Mouse (Mus musculus) midbrain, embryonic 16.5 days (tissue): ENCODE results near the gene Psd4. TPM values are rescaled to one million over a fixed set of nuclear protein-coding genes. Genes with fewer than 3 reads are reported as not detected.

Experiments
- ATAC-seq: fragments of 200-750 bp; cut with Nextera tagmentation; 2 replicates; pipeline ENCODE4 v1.8.0; 2017; ENCODE audit warnings: moderate TSS enrichment
- H3K27ac ChIP-seq: fragments of 300-500 bp; sonication (generic); 2 replicates; pipeline ENCODE4 v1.5.1; 2014; ENCODE audit warnings: mild to moderate bottlenecking, low read length, mixed read lengths
- H3K27me3 ChIP-seq: fragments of 300-500 bp; sonication (generic); 2 replicates; pipeline ENCODE4 v1.6.1; 2014; ENCODE audit warnings: low read depth, low read length, mixed read lengths; ENCODE audit not compliant: control insufficient read depth, insufficient read depth
- H3K36me3 ChIP-seq: fragments of 300-500 bp; sonication (generic); 2 replicates; pipeline ENCODE4 v1.6.1; 2014; ENCODE audit warnings: mild to moderate bottlenecking, low read length, moderate library complexity, mixed read lengths; ENCODE audit not compliant: control insufficient read depth, insufficient read depth
- H3K4me1 ChIP-seq: fragments of 300-500 bp; sonication (generic); 2 replicates; pipeline ENCODE4 v1.6.1; 2014; ENCODE audit warnings: mild to moderate bottlenecking, low read length, mixed read lengths; ENCODE audit not compliant: control insufficient read depth, insufficient read depth
- H3K4me2 ChIP-seq: fragments of 300-500 bp; sonication (generic); 2 replicates; pipeline ENCODE4 v1.6.1; 2014; ENCODE audit warnings: mild to moderate bottlenecking, low read length, mixed read lengths
- H3K4me3 ChIP-seq: fragments of 300-500 bp; sonication (generic); 2 replicates; pipeline ENCODE4 v1.5.1; 2014; ENCODE audit warnings: low read depth, mild to moderate bottlenecking, low read length, moderate library complexity, mixed read lengths
- H3K9ac ChIP-seq: fragments of 300-500 bp; sonication (generic); 2 replicates; pipeline ENCODE4 v1.6.1; 2014; ENCODE audit warnings: low read depth, low read length, mixed read lengths
- H3K9me3 ChIP-seq: fragments of 300-500 bp; sonication (generic); replicated peaks from 2 replicates; pipeline ENCODE4 v1.6.1; 2014; ENCODE audit warnings: mild to moderate bottlenecking, low read length, mixed read lengths; ENCODE audit not compliant: control insufficient read depth, poor library complexity, severe bottlenecking
- WGBS: fragments of 180-500 bp; shearing (Covaris S2); extraction: QIAGEN DNeasy Blood & Tissue Kit; methylation state at CpG from one replicate; pipeline ENCODE4 v1.1.7; 2014; 5-methylcytosine and 5-hydroxymethylcytosine counted together
- polyA plus RNA-seq: library from polyadenylated mRNA; unstranded; fragments of >200 nt; fragmentation: Nextera tagmentation; extraction: Ambion mirVana; gene quantifications from 2 replicates; pipeline ENCODE4 v1.2.1, GENCODE M21; 2015

Psd4 gene
- polyA plus RNA-seq, 1 experiment from 2014 or later, result 0.36 TPM

DNA sequence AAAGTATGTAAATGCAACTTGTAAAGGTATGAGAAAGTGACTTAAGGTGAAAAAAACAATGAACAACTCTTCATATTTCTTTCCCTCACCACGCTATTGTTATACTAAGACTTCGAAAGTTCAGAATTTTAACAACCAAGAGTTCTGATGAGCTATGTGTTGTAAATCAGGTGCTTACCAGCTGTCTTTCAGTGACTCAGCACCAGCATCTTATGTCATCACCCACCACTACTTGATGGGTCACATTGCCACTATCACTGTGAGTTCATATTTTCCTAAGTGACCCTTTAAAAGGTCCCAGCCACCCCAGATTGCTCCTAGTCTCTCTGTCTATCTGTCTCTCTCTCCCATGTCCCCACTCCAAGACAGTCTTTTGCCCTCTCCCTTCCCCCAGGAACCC, 14.3 kb upstream of the Psd4 start:
- Histone ChIP-seq H3K4me3 (no peak overlapping the region), H3K27ac (no peak overlapping the region), H3K27me3 (no peaks in the 10 kb centered on the region), H3K9ac (no peak overlapping the region), H3K36me3 (no peaks in the 10 kb centered on the region), H3K4me1 (no peaks in the 10 kb centered on the region), H3K4me2 (no peak overlapping the region), H3K9me3 (no peaks in the 10 kb centered on the region)
- 91% methylated on average over 2 of the region's 2 CpGs for WGBS
- no peak for ATAC-seq

DNA sequence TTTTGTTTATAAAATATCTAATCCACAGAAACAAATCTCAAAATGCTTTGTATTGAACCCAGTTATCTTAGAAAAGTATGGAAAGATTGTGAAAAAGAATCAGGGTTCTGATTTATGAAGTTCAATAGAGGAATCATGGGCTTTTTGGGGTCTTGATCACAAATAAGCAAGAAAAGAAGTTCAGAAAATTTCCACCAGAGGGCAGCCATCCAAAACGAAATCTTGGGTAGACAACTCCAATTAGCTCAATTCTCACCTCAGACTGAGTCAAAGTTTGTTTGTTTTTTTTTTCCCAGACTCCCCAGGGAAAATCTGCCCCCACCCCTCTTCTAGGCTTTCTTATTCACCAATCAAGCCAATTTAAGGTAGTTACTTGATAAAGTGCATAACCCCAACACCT, 9.7 kb upstream of the Psd4 start:
- Histone ChIP-seq H3K9me3 (no peaks in the 10 kb centered on the region), H3K9ac (no peak overlapping the region), H3K27ac (no peak overlapping the region), H3K27me3 (no peaks in the 10 kb centered on the region), H3K4me2 (no peak overlapping the region), H3K4me1 (no peaks in the 10 kb centered on the region), H3K4me3 (no peak overlapping the region), H3K36me3 (no peaks in the 10 kb centered on the region)
- 12% methylated on average over 1 of the region's 1 CpGs for WGBS
- ATAC-seq, result no peak

DNA sequence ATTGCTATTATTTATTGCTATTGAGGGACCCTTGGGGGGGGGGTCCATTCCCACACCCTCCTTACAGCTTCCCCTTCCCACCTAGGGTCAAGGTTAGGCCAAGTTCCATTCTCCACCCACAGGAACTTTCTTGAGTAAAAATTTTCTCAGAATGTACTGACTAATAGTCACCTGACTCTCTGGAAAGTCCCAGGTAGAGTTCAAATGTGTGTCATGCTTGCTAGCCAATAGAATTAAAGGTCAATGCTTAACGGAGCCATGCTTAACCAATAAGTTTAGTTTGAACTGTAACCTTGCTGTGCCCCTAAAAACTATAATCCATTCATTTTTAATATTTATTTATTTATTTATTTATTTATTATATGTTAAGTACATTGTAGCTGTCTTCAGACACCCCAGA, 8.0 kb upstream of the Psd4 start:
- no peak overlapping the region for H3K4me3 ChIP-seq
- no peaks in the 10 kb centered on the region for H3K27me3 ChIP-seq
- WGBS, result 100% methylated on average over 1 of the region's 1 CpGs
- no peak overlapping the region for H3K9ac ChIP-seq
- no peak overlapping the region for H3K27ac ChIP-seq
- no peak for ATAC-seq
- H3K36me3 ChIP-seq, result no peaks in the 10 kb centered on the region
- H3K4me2 ChIP-seq, result no peak overlapping the region
- no peaks in the 10 kb centered on the region for H3K4me1 ChIP-seq
- H3K9me3 ChIP-seq, result no peaks in the 10 kb centered on the region

DNA sequence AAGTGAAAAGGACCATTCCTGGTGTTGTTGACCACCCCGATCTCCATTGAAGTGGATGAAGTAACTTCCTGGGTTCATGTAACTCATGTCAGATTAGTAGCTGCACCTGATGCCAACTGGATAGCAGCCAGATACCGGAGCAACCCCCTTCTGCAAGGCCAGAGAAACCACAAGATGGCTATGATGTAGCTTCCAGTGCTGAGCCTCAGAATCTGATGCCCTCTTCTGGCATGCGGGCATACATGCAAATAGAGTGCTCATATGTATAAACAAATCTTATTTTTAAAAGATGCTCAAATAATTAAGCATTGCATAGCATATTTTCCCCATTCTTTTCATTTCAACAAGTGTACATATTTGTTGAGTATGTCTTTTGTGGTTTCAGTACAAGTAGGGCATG, 3.6 kb upstream of the Psd4 start:
- H3K4me3 ChIP-seq, result no peak overlapping the region
- H3K27ac ChIP-seq, result no peak overlapping the region
- H3K27me3 ChIP-seq, result no peaks in the 10 kb centered on the region
- no peak overlapping the region for H3K9ac ChIP-seq
- peaks cover 4% of the 10 kb centered on the region; the same call in 1 of the 2 replicates for H3K4me1 ChIP-seq
- H3K9me3 ChIP-seq, result no peaks in the 10 kb centered on the region
- no peak overlapping the region for H3K4me2 ChIP-seq
- no peaks in the 10 kb centered on the region for H3K36me3 ChIP-seq
- WGBS, result 80% methylated on average over 3 of the region's 3 CpGs
- no peak for ATAC-seq

DNA sequence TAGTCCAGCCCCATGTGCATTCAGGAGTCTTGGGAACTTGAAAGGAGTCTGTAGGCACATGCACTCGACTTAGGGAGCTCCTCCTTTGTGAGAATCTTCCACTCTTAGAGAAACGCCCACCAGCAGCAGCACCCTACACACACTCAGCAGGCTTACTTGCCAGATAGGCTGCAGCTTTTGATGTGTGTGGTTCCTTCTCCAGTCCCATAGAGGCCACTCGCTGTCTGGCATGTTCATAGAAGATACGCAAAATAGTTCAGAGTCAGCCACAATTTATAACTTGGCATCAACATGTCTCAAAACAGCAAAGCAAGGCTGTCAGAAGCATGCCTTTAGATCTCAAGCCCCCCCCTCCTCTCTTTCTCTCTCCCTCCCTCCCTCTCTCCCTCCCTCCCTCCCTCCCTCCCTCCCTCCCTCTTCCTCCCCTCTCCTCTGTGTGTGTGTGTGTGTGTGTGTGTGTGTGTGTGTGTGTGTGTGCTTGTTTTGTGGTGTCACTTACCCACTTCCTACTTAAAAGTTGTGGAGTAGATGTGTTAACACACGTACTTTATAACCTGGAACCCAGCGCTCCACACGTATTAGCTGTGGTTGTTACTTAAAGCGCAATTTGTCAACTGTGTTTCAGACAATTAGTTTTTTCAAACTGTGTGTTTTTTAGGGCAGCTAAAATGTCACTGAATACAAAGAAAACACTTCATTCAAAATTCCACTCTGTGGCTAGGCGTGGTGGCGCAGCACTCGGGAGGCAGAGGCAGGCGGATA, 985 bp upstream of the Psd4 start:
- Histone ChIP-seq H3K27ac (no peak overlapping the region), H3K4me2 (no peak overlapping the region), H3K9ac (no peak overlapping the region), H3K4me3 (no peak overlapping the region), H3K27me3 (no peaks in the 10 kb centered on the region), H3K36me3 (no peaks in the 10 kb centered on the region), H3K4me1 (peaks cover 4% of the 10 kb centered on the region; the same call in 1 of the 2 replicates), H3K9me3 (no peaks in the 10 kb centered on the region)
- ATAC-seq, result no peak
- WGBS, result 80% methylated on average over 12 of the region's 12 CpGs

DNA sequence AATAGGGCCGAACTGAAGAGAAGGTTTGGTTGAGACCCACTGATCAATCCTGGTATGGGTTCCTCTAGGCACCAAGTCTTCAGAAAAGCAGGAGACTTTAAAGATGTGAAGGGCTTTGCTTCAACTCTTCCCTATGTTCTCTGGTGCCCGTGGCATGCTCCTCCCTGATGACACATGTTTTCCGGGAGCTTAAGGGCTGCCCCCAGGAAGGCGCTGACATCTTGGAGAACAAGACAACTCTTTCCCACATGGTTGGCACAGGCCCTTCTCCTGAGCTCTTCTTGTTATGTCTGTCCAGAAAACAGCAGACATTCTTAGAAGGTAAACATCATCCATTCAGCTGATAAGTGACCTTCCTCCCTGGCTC, 498 bp downstream of the Psd4 start:
- H3K27ac ChIP-seq, result no peak overlapping the region
- H3K4me3 ChIP-seq, result peak overlapping the region; percentile 54
- no peaks in the 10 kb centered on the region for H3K36me3 ChIP-seq
- peaks cover 4% of the 10 kb centered on the region; the same call in 1 of the 2 replicates for H3K4me1 ChIP-seq
- no peaks in the 10 kb centered on the region for H3K27me3 ChIP-seq
- peak overlapping the region; percentile 71 for H3K9ac ChIP-seq
- WGBS, result 68% methylated on average over 4 of the region's 4 CpGs
- ATAC-seq, result no peak; the same call in 1 of the 2 replicates
- no peaks in the 10 kb centered on the region for H3K9me3 ChIP-seq
- H3K4me2 ChIP-seq, result peak overlapping the region; percentile 96

DNA sequence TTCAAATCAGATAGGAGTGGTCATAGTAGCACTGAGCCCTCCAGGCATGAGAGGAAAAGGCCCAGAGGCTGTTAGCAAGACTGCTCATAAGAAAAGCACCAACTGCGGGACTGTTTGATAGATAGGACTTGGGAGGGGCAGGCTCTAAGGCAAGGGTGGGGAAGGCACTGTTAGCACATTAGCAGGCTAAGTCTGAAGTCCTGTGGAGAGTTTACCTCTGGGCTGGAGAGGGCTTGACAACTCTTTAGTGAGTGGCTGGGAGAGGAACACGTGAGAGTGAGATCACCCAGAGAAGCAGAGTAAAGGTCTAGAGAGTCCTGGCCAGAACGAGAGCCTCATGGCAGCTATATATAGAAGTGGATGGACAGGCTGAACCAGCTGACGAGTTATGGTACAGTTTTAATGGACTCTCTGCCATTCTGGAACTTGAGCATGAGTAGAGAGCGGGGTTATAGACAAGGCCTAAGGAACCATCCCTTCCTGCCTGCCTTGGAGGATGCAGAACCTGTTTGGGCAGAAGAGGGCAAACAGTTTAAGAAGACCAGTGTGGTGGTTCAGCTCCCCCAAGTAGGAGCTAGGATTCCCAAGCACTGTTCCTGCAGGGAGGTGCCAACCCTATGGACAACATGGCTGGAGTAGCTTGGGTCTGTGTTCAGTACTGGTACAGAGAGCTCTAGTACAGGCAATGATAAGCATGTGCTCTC, 11.5 kb downstream of the Psd4 start:
- H3K4me3 ChIP-seq, result no peak overlapping the region
- H3K4me1 ChIP-seq, result no peaks in the 10 kb centered on the region
- 80% methylated on average over 5 of the region's 5 CpGs for WGBS
- no peaks in the 10 kb centered on the region for H3K27me3 ChIP-seq
- no peak overlapping the region for H3K27ac ChIP-seq
- ATAC-seq, result no peak
- no peaks in the 10 kb centered on the region for H3K9me3 ChIP-seq
- H3K36me3 ChIP-seq, result no peaks in the 10 kb centered on the region
- H3K4me2 ChIP-seq, result no peak overlapping the region
- no peak overlapping the region for H3K9ac ChIP-seq

DNA sequence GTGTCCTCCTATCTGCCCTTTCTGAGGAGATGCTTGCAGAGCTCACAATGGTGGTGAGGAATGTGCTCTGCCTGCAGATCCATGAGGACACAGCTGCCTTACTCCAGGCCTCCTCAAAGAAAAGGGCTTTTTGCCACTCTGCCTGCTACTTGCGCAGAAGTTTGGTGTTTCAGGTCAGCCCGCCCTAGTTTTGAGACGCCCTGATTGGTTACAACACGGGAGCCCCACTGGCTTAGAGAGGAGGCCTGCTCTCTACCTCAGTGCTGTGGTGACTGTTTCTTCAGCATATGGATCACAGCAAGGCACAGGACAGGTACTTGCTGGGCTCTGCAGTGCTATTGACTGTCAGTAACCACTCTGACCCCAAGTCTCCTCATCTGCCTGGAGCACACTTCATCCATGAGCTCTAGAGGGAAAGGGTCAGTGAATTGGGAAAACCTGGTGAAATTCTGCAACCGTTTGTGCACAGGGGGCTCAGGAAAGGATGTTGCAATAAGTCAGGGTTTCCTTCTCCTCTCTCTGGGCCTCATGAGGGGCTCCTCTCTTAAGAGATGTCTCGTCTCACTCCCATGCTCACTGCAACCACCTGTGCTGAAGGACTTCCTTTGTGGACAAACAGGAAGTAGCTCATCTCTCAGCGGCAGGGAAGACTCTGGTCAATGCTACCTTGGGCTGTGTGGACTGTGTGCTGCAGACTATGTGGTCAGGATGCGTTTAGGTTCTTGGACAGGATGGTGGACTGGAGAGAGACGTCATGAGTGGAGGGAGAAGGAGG, 15.3 kb downstream of the Psd4 start:
- no peaks in the 10 kb centered on the region for H3K9me3 ChIP-seq
- no peaks in the 10 kb centered on the region for H3K4me1 ChIP-seq
- no peak overlapping the region for H3K4me2 ChIP-seq
- no peaks in the 10 kb centered on the region for H3K27me3 ChIP-seq
- WGBS, result 81% methylated on average over 9 of the region's 9 CpGs
- no peak overlapping the region for H3K9ac ChIP-seq
- H3K4me3 ChIP-seq, result no peak overlapping the region
- ATAC-seq, result no peak
- no peaks in the 10 kb centered on the region for H3K36me3 ChIP-seq
- H3K27ac ChIP-seq, result no peak overlapping the region

DNA sequence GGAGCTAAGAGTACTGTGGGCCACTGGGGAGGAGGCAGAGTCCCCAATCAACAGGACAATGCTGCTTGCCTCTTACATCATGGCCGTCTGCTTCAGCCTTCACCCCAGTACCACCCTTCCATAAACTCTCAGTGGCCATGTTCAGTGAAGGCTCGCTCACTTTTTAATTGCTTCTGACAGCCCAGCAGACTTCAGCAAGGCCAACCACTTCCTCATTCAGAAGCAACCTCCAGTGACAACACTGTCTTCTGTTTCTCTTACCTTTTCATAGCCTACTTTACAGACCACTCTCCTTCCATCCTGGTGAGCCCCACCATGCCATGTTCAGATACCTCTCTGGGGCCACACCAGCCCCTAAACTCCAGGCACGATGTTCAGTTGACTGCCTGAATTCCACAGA, 16.3 kb downstream of the Psd4 start:
- H3K9me3 ChIP-seq, result no peaks in the 10 kb centered on the region
- H3K27me3 ChIP-seq, result no peaks in the 10 kb centered on the region
- ATAC-seq, result no peak
- H3K9ac ChIP-seq, result no peak overlapping the region
- no peaks in the 10 kb centered on the region for H3K36me3 ChIP-seq
- no peak overlapping the region for H3K27ac ChIP-seq
- WGBS, result 81% methylated on average over 3 of the region's 3 CpGs
- no peak overlapping the region for H3K4me3 ChIP-seq
- no peaks in the 10 kb centered on the region for H3K4me1 ChIP-seq
- H3K4me2 ChIP-seq, result no peak overlapping the region
